Mouse (Mus musculus): ENCODE measurements around the gene Tmem185a. TPM values are rescaled to one million over a fixed set of nuclear protein-coding genes. Genes with fewer than 3 reads are reported as not detected.
"Not testable (repeated sequence)": the region's sequence is repeated elsewhere in the genome, so short reads cannot be mapped to it uniquely, and the experiment has no call there.

Gene Tmem185a
- 15.2 and 43.5 TPM in 2 replicates for total RNA-seq (2014; rRNA removed; ENCODE audit: low replicate concordance)
- polyA plus RNA-seq (2015; fragmentation: Nextera tagmentation; extraction: Ambion mirVana) = 22.5 and 24.5 TPM in 2 replicates

- H3K27ac ChIP-seq (ENCODE audit: low read depth) = peak within 1 kb of the TSS; percentile 80
- H3K27me3 ChIP-seq (ENCODE audit: control insufficient read depth, insufficient read depth, low read length) = no peaks in the 10 kb centered on the region
- DNase-seq (ENCODE audit: low spot score) (peak; percentile 71), ATAC-seq (ENCODE audit: insufficient read depth, low read depth) (peak; percentile 92)
- no peaks in the 10 kb centered on the region for H3K9me3 ChIP-seq (replicated peaks; ENCODE audit: control insufficient read depth, low read length)
- 18% methylated on average over 36 of the region's 42 CpGs for WGBS
- peak within 1 kb of the TSS; percentile 72 for H3K9ac ChIP-seq (replicated peaks; ENCODE audit: low read depth, low read length)
- no peak; the same call in 1 of the 2 replicates for TF ChIP-seq CTCF (IDR thresholded peaks at IDR 0.05; ENCODE audit: low read depth)
- TF ChIP-seq EP300 (IDR thresholded peaks at IDR 0.05; ENCODE audit: low read depth) = no peak
- H3K4me2 ChIP-seq (ENCODE audit: low read depth, low read length) = peak within 1 kb of the TSS; percentile 71
- peak within 1 kb of the TSS; percentile 69 for H3K4me3 ChIP-seq (ENCODE audit: low read depth, low read length)
- H3K4me1 ChIP-seq (ENCODE audit: control insufficient read depth, insufficient read depth) = peaks cover 7% of the 10 kb centered on the region; the same call in 1 of the 2 replicates
- no peaks in the 10 kb centered on the region for H3K36me3 ChIP-seq (replicated peaks; ENCODE audit: control insufficient read depth, insufficient read depth, low read length)
Observed at GRCm38 (mm10) chrX:70476792-70477776, at the start of gene Tmem185a. Gene Tmem185a, minus strand, starts transcription at chrX:70477180.

DNA sequence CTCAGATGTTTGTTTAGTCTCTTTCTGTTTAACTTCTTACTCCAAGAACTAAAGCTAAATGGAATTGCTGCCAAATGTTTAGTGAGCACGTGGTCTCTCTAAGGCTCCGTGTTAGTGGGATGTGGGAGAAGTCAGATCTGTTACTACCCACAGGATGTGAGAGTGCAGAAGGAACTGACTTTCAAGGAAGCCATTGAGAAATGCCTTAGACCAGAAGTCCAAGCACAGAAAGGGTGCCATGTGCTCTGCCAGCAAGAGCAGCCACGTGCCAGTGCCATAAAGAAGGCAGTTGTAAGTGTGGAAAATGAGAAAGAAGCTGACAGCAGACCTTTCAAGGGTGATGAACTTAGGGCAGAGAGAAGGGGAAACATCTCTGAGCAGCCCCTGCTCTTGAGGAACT is 37.4 kb upstream of the Tmem185a start:
- DNase-seq (ENCODE audit: low spot score); ATAC-seq (ENCODE audit: insufficient read depth, low read depth); H3K4me3 ChIP-seq (ENCODE audit: low read depth, low read length); H3K27me3 ChIP-seq (ENCODE audit: control insufficient read depth, insufficient read depth, low read length); H3K27ac ChIP-seq (ENCODE audit: low read depth); H3K9me3 ChIP-seq (replicated peaks; ENCODE audit: control insufficient read depth, low read length); H3K4me1 ChIP-seq (ENCODE audit: control insufficient read depth, insufficient read depth); H3K9ac ChIP-seq (replicated peaks; ENCODE audit: low read depth, low read length); H3K4me2 ChIP-seq (ENCODE audit: low read depth, low read length); H3K36me3 ChIP-seq (replicated peaks; ENCODE audit: control insufficient read depth, insufficient read depth, low read length): not testable (repeated sequence)
- 55% methylated on average over 3 of the region's 3 CpGs for WGBS

- not testable (repeated sequence) for H3K4me2 ChIP-seq (ENCODE audit: low read depth, low read length); H3K9ac ChIP-seq (replicated peaks; ENCODE audit: low read depth, low read length); H3K36me3 ChIP-seq (replicated peaks; ENCODE audit: control insufficient read depth, insufficient read depth, low read length); H3K27me3 ChIP-seq (ENCODE audit: control insufficient read depth, insufficient read depth, low read length); H3K4me3 ChIP-seq (ENCODE audit: low read depth, low read length); H3K4me1 ChIP-seq (ENCODE audit: control insufficient read depth, insufficient read depth); DNase-seq (ENCODE audit: low spot score); ATAC-seq (ENCODE audit: insufficient read depth, low read depth); H3K27ac ChIP-seq (ENCODE audit: low read depth); H3K9me3 ChIP-seq (replicated peaks; ENCODE audit: control insufficient read depth, low read length)
- no CpG with 5 or more reads among the region's 1 CpGs for WGBS
Observed at GRCm38 (mm10) chrX:70487328-70487727, 10.3 kb upstream of the Tmem185a start.

DNA sequence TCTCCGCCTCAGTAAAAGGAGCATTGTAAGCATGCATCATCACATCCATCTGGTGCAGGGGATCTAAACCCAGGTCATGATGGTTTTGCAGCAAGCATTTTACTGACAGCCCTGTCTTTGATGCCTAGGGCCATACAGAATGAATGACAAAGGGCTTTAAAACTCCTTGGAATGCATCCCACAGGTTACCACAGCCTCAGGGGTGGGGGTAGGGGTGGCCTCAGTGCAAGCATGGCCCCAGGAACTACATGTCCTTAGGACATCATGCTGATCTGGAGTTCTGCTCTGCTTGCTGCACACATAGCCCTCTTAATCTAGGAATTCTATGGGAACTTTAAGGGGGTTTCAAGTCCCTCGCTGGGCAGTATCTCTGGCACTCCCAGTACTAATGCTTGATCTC is 5.2 kb upstream of the Tmem185a start:
- H3K9me3 ChIP-seq (replicated peaks; ENCODE audit: control insufficient read depth, low read length) = no peaks in the 10 kb centered on the region
- H3K27ac ChIP-seq (ENCODE audit: low read depth) = no peak overlapping the region
- TF ChIP-seq CTCF (IDR thresholded peaks at IDR 0.05; ENCODE audit: low read depth) (no peak), EP300 (IDR thresholded peaks at IDR 0.05; ENCODE audit: low read depth) (no peak)
- no peak for ATAC-seq (ENCODE audit: insufficient read depth, low read depth)
- no peak overlapping the region for H3K4me3 ChIP-seq (ENCODE audit: low read depth, low read length)
- no peak for DNase-seq (ENCODE audit: low spot score)
- 49% methylated on average over 2 of the region's 2 CpGs for WGBS
- H3K4me1 ChIP-seq (ENCODE audit: control insufficient read depth, insufficient read depth) = no peaks in the 10 kb centered on the region
- no peak overlapping the region for H3K9ac ChIP-seq (replicated peaks; ENCODE audit: low read depth, low read length)
- no peaks in the 10 kb centered on the region for H3K36me3 ChIP-seq (replicated peaks; ENCODE audit: control insufficient read depth, insufficient read depth, low read length)
- no peaks in the 10 kb centered on the region for H3K27me3 ChIP-seq (ENCODE audit: control insufficient read depth, insufficient read depth, low read length)
- no peak overlapping the region for H3K4me2 ChIP-seq (ENCODE audit: low read depth, low read length)

- 57% methylated on average over 5 of the region's 5 CpGs for WGBS
Observed at GRCm38 (mm10) chrX:70478701-70479100, 1.7 kb upstream of the Tmem185a start.

More at GRCm38 (mm10) chrX:70478701-70479100, 1.7 kb upstream of the Tmem185a start:
- Histone ChIP-seq H3K4me1 (ENCODE audit: control insufficient read depth, insufficient read depth) (peaks cover 7% of the 10 kb centered on the region; the same call in 1 of the 2 replicates), H3K27ac (ENCODE audit: low read depth) (no peak overlapping the region), H3K9ac (replicated peaks; ENCODE audit: low read depth, low read length) (no peak overlapping the region), H3K9me3 (replicated peaks; ENCODE audit: control insufficient read depth, low read length) (no peaks in the 10 kb centered on the region), H3K27me3 (ENCODE audit: control insufficient read depth, insufficient read depth, low read length) (no peaks in the 10 kb centered on the region), H3K4me2 (ENCODE audit: low read depth, low read length) (no peak overlapping the region), H3K36me3 (replicated peaks; ENCODE audit: control insufficient read depth, insufficient read depth, low read length) (no peaks in the 10 kb centered on the region), H3K4me3 (ENCODE audit: low read depth, low read length) (no peak overlapping the region)
- ATAC-seq (ENCODE audit: insufficient read depth, low read depth) = no peak
- DNase-seq (ENCODE audit: low spot score) = no peak
- TF ChIP-seq EP300 (IDR thresholded peaks at IDR 0.05; ENCODE audit: low read depth) (no peak), CTCF (IDR thresholded peaks at IDR 0.05; ENCODE audit: low read depth) (no peak)
